Mouse (Mus musculus) C2C12 (cell line): ENCODE results near the gene Tmbim1.

Experiments used
- CEBPB ChIP-seq: IDR thresholded peaks from one replicate; pipeline ENCODE4 v1.6.1; 2011; ENCODE audit warnings: low read depth, mild to moderate bottlenecking, control low read depth, moderate library complexity
- CTCF ChIP-seq: IDR thresholded peaks from one replicate; pipeline ENCODE4 v1.5.1; 2011; ENCODE audit not compliant: control insufficient read depth, insufficient read depth, insufficient read length
- USF1 ChIP-seq: IDR thresholded peaks from one replicate; pipeline ENCODE4 v1.6.1; 2011; ENCODE audit warnings: low read depth, mild to moderate bottlenecking, control low read depth, moderate library complexity

- TF ChIP-seq CTCF, result no peak
- no peak for TF ChIP-seq USF1
- no peak for TF ChIP-seq CEBPB
These were observed 55.3 kb downstream of the Tmbim1 start for GRCm38 (mm10) chr1:74250096-74250495.
